ENCODE assay signal across 5 mouse cellular contexts in the genomic region with DNA sequence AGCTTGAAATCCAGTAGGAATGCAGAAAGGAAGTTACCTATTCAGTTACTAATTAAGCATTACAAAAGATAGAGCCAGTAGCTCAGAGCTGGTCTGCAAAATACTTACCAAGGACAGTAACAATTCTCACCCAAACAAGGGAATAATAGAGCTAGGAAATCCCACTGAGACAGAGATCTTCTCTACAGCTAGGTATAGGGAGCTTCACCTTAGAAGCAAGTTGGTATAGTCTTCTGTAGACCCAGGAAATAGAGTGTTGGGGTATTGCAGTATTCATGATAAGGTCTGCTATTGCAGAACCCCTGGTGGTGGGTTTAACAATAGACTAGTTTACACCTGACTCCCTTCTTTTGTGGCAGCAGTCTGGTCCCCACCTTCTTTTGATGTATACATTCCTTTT.
A peak's percentile ranks its signal among the peaks of the same experiment; 100 is the strongest.
DNase-seq lines count a peak whose midpoint lies in the region.
"Not testable (repeated sequence)": the region's sequence is repeated elsewhere in the genome, so short reads cannot be mapped to it uniquely, and the experiment has no call there.

No protein-coding gene starts in this region.

- H3K9me3 ChIP-seq in ES-E14 (ENCODE audit: control insufficient read depth, insufficient read depth, low read depth, low read length): not testable (repeated sequence)

- not testable (repeated sequence) for H3K4me3 ChIP-seq in ES-E14 (ENCODE audit: insufficient read depth in 1 of 2, low read depth in 1 of 2, low read length in 2 of 2, poor library complexity in 1 of 2, severe bottlenecking in 1 of 2)

- H3K27ac ChIP-seq in ES-E14 (ENCODE audit: insufficient read depth, low read depth, low read length, poor library complexity, severe bottlenecking): not testable (repeated sequence)

- H3K9ac ChIP-seq in ES-E14 (ENCODE audit: insufficient read depth, low read depth, low read length, poor library complexity, severe bottlenecking): not testable (repeated sequence)

- DNase-seq in ES-CJ7 (ENCODE audit: low read depth, low spot score) (peak; percentile 85), ES-E14 (ENCODE audit: low read depth, low spot score) (peak; percentile 35), R1 (ENCODE audit: low read depth, low spot score) (peak; percentile 94), WW6 (ENCODE audit: low read depth, low spot score) (peak; percentile 18), ZHBTc4 (ENCODE audit: low read depth, low spot score) (peak; percentile 60)

- H3K4me1 ChIP-seq in ES-E14 (ENCODE audit: control insufficient read depth in 2 of 2, insufficient read depth in 2 of 2, low read length in 2 of 2, poor library complexity in 1 of 2): not testable (repeated sequence)

- in situ Hi-C loops in ES-E14 (cut with MboI; ENCODE audit: low sequenced_read_pairs in 2 of 2, unreplicated experiment in 2 of 2): not testable (repeated sequence)

- H3K36me3 ChIP-seq in ES-E14 (ENCODE audit: control insufficient read depth, insufficient read depth, low read length, poor library complexity, severe bottlenecking): not testable (repeated sequence)

Comparison
In these comparisons a context has a peak if more than half of its experiments do, and no peak if none do; other contexts are left out.
1. DNase-seq: peak in every context shown above with its lines; median percentile 94 in R1; 85 in ES-CJ7; 60 in ZHBTc4; 35 in ES-E14; 18 in WW6.